Mouse (Mus musculus) urinary bladder, postnatal 10 days (tissue): Measurements from ENCODE around the gene Prcd.

Experiments used
- DNase-seq: peaks from one replicate; pipeline ENCODE4 v3.0.0; 2022; ENCODE audit warnings: low spot score

The Prcd gene

DNA sequence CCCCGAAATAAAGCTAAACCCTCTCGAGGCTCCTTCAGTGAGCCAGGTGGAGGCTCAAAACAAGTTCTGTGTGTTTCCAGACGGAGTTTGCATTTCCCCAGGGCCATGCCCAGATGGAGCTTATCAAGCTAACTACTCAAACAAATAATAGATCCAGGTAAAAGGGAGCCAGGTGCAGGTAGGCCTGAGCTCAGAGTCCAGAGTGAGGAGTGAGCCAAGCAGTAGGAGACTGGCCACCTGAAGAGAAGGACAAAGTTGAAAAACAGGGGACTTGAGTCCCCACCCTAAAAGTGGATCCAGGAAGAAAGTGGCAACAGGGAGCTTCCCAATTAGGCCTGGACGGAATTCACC is 40.5 kb downstream of the Prcd start:
- no peak for DNase-seq

GRCm38 (mm10) chr11:116694250-116695193 is 41.2 kb downstream of the Prcd start:
- DNase-seq = no peak

DNA sequence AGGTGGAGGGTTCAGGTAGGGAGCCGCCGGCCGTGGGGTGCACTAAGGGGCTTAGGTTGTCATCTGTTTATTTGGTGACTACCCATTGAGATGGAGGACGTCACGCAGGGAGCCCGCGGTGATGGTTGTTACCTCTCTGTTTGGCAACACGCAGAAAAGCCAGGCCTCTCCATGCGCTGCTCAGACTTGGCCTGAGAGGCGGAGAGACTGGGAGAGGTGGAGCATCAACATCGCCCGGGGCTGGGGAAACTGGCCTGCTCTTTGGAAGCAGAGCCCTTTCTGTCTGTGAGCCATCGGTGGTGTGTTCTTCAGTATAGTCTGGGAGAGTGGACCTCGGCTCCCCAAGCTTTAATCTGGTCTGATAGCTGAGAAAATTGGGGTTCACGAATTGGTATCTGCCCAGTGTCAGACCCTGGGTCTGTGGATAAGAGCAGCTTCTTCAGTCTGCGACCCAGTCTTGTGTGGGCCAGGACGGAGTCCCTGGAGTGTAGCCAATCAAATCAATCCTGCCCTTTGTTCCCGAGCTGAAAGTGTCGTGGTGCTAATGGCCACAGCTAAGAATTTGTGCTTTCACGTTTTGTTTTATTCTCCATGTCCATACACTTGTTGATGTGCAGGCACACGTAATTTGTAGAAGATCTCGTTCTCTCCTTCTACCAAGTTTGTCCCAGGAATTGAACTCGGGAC is 42.0 kb downstream of the Prcd start:
- no peak for DNase-seq

DNA sequence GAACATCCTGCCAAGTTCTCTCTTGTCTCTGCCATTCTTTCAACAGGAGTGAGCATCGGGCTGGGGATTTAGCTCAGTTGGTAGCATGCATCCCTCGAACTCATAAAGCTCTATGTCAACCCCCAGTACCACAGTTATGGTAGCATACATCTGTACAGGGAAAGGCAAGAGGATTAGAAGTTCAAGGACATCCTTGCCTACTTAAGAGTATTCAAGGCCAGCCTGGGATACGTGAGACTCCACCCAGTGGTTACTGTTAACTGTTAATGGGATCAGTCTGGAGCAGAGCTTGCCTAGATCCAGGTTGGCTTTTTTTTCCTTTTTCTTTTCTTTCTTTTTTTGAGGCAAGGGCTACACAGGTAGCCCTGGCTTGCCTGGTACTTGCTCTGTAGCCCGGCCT is 43.1 kb downstream of the Prcd start:
- no peak for DNase-seq

DNA sequence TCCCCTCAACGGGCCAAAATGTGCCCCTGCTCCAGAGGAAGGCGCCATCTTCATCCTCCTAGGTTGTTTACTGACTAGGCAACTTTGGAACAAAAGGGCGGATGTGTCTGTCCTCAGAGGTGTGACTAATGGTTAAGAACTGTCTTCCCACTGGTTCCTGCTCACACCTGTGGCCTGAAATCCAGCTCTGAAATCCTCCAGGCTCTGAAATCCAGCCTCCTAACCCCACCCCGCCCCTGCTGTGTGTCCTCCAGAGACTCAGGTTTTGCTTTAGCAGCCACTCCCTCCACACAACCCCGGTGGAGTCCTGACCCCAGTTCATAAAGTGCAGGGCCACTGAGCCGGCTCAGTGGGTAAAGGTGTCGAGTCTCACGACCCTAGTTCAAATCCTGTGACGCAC is 44.2 kb downstream of the Prcd start:
- DNase-seq = no peak

DNA sequence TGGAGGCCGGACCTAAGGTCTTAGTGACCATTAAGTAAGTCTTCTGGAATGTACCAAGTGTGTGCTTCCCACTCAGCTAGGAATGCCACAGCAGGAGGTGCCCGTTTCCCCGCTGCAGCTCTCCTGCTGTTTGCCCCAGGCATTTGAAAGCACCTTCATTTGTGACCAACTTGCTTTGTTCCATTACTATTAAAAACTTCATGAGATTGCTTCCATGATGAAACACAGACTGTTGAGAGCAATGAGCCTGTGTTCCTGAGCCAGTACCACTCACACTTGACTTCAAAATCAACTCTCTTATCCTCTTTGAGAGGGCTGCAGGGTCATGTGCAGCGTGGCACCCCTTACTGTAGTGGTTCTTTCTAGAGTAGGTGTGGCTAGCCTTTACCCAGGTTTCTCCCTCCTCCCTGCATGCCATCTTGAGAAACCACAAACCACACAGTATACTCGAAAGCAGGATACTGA is 48.1 kb downstream of the Prcd start:
- DNase-seq = no peak

- no peak for DNase-seq
These were observed 51.2 kb downstream of the Prcd start for GRCm38 (mm10) chr11:116704336-116705035.

DNA sequence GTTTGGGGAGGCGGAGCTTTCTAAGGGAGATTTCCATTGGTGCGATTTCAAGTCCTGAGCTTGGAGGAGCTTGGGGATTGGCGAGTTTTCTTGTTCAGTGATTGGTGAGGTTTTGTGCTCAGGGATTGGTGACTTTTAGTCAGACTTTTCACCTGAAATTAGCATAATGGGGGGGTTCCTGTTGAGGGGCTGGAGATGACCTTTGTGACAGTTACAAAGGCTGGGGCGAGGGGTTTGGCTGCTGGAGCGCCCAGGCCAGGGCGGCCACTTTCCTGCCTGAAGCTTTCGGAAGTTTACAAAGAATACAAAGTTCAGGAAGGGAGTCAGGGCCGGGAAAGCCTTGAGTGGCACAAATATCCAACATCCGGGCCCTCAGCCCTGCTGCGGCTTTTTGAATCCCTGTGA is 51.9 kb downstream of the Prcd start:
- no peak for DNase-seq

DNA sequence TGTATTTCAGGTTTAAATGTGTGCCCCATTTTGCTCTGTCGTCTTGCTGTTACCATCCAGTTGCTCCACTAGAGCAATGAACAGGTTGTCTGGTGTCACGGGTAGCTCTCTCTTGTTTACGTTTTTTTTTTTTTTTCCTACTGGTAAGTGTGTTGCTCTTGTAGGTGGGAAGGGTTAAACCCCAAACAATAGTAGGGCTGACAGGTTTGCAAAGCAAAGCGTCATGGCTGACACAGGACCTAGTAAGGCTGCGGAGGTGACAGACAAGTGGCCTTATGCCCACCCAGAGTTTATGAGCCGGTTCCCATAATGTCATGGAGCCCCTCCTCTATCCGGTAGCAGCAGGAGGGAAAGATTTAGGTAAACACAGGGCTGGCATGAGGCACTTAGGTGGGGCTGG is 53.0 kb downstream of the Prcd start:
- DNase-seq = no peak

GRCm38 (mm10) chr11:116710171-116710570 is 56.8 kb downstream of the Prcd start:
- DNase-seq = no peak

- no peak for DNase-seq
These were observed 57.5 kb downstream of the Prcd start for GRCm38 (mm10) chr11:116710793-116711192.

DNA sequence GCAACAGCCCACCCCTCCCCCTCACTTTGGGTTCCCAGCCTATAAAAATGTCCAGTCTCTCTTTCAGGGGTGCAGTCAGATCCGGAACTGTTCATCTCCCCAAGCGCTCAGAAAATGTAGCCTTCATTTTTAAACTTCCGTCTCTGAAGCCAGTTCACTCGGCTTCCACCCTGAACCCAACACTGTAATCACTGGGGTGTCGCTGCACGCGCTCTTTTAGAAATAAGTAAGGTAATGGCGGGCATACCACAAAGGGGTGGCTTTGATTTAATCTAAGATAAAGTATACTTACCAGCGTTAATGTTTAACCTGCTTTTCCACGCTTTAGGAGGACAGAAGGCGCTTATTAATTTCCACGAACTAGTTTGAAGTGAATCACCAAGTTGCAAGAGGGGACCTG is 60.7 kb downstream of the Prcd start:
- no peak for DNase-seq
